Mouse (Mus musculus) brain, embryonic 14.5 days (tissue): ENCODE results near the gene Coro1b.

ENCODE experiments used
- CTCF ChIP-seq: fragments of 200-500 bp; IDR thresholded peaks from 2 replicates; pipeline ENCODE4 v1.5.1; 2012; ENCODE audit warnings: inconsistent platforms, mild to moderate bottlenecking, moderate library complexity, borderline replicate concordance; ENCODE audit not compliant: insufficient read depth, insufficient read length; ENCODE audit errors: extremely low read depth
- POLR2A ChIP-seq: fragments of 200-500 bp; IDR thresholded peaks from 2 replicates; pipeline ENCODE4 v1.6.1; 2012; ENCODE audit warnings: mild to moderate bottlenecking, inconsistent platforms, borderline replicate concordance; ENCODE audit not compliant: poor library complexity, insufficient read depth, insufficient read length, severe bottlenecking; ENCODE audit errors: extremely low read depth

GRCm38 (mm10) chr19:4150567-4151487 lies 2.4 kb downstream of the Coro1b start:
- TF ChIP-seq POLR2A = no peak
- no peak for TF ChIP-seq CTCF
